Mouse (Mus musculus) retina, embryonic 14.5 days (tissue): Measurements from ENCODE around the gene Dppa3.

ENCODE experiments used
- DNase-seq: peaks from one replicate; pipeline ENCODE4 v3.0.0-alpha.2; 2015; ENCODE audit warnings: low spot score

The Dppa3 gene

DNA sequence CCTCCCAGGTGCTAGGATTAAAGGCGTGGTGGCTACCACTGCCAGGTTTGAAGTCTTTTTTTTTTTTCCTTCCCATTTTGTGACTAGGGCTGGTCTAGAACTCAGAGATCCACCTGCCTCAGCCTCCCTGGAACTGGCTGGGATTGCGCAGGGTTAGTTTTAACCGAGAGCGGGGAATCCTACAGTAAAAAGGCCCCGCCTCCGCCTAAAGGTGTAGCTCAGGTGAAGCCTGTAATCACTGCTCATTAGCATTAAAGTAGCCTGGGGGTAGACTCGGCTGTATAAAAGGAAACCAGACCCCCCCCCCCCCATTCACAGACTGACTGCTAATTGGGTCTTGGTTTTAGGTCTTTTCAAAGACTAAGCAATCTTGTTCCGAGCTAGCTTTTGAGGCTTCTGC is at the start of gene Dppa3:
TSS of gene Dppa3 (plus strand) at position 301 of the 400 bp plus-strand sequence.
- DNase-seq = no peak

DNA sequence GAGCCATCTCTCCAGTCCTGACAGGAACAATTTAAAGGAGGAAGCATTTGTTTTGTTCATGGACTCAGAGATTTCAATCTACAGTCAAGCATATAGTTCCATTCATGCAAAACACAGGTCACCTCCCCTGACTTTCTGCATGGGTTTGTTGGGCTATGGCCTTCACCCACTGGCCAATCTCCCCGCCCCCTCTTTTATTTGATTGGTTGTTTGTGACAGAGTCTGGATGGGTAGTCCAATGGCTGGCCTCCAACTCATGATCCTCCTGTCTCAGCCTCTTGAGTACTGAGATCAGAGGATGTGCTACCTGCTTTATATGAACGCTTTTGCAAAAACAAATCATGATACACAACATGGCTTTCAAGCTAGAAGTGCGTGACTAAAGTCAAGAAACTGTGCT is 49.2 kb upstream of the Dppa3 start:
- no peak for DNase-seq

DNA sequence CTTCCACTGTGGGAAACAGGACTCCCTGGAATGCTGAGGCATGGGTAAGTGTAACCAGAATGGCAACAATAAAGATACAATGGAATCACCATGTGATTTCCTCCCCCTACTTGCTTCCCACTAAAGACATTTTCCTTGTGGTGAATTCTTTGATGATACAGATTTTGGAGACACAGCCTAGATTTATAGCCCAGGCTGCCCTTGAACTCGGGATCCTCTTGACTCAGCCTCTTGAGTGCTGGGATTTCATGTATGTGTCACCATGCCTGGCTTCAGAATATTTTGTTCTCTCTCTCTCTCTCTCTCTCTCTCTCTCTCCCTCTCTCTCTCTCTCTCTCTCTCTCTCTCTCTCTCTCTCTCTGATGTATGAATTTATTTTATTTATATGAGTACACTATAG is 47.1 kb upstream of the Dppa3 start:
- no peak for DNase-seq

DNA sequence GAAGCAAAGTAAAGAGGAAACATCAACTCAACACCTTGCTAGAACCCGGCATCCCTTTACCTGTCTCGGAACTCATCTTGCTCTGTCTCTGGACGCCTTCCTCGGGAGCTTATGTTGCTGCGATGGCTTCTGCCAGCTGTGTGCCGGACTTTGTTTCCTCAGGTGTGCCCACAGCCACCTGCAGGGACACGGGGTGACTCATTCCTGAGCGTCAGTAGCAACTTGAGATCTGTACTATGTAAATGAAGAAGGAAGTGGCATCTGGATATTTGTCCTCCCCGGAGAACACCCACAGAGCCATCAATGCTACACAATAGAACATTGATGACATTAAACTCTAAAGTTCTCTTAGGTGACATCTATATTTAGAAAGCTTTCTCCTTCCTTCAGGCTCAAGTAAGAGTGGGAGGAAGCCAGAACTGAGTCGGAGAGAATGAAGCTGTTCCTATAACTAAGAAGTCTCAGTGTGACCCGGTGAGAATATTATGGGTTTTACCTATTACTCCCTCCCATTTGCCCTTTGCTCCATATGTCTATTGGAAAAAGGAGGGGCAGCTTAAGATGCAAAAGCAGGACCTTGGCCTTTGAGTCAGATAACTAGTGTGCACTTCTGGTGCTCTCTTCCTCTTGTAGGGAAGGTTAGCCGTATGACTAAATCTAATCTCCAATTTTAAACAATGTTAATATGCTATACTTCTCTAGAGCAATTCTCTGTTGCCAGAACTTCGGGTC is 35.0 kb upstream of the Dppa3 start:
- DNase-seq = no peak

DNA sequence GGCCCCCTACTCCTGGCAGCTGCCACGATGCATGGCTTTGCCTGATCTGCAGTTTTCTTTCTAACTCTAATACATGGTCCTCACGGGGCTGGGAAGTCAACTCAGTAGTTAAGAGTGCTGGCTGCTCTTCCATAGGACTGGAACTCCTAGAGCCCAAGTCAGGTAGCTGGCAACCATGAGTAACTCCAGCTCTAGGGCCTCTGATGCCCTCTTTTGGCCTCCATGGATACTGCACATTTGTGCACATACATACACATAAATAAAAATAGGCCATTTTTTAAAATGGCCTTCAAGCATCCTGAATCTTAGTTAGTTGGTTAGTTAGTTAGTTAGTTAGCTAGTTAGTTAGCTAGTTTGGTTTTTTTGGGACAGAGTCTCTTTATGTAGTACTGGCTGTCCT is 33.3 kb upstream of the Dppa3 start:
- DNase-seq = no peak

DNA sequence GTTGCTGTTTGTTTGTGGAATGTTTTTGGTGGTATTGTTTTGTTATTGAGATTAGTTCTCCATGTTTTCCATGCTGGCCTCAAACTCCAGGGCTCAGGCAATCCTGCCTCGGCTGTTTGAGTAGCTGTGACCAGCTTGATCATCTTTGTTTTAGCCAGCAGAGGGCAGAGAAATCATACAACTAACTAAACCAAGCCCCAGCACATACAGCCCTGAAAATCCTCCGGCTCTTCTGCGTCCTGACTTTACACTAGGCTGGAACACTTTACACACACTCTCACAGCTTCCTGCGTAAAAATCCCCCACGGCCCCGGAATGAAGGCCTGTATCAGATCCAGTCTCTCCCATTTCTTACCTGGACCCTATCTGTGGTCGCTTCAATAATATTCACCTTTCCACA is 30.6 kb upstream of the Dppa3 start:
- peak; percentile 38 for DNase-seq

DNA sequence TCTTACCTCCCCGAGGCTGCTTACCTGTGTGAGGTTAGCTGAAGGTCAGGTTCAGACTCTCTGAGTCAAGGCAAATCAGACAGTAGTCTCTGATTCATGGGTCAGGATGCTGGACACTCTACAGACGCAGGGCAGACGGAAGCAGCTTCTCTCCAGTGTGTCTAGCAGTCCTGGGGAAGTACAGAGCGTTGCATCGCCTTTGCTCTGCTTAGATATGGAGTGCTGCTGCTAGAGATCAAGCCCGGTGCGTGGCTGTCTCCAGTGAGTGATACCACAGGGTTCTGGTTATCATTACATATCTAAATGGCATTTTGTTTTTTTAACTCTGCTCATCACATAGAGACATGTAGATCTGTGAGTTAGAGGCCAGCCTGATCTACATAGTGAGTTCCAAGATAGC is 29.6 kb upstream of the Dppa3 start:
- DNase-seq = no peak

DNA sequence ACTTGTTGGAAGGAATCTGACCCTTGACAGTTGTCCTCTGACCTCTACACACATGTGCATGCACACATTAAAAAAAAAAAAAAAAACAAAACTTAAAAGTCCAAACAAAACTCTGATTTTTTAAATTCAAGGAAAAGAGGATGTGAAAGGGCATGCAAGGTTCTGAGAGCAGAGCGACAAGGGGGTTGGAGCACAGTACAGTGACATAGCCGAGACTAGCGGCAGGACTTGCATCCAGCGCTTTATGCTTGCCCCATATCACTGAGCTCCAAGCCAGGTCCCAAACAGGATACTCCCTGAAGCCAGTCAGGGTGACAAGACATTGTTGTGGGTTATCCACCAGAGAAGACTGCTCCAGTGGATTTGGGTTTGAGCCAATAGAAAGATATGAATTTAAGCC is 28.2 kb upstream of the Dppa3 start:
- DNase-seq = no peak

DNA sequence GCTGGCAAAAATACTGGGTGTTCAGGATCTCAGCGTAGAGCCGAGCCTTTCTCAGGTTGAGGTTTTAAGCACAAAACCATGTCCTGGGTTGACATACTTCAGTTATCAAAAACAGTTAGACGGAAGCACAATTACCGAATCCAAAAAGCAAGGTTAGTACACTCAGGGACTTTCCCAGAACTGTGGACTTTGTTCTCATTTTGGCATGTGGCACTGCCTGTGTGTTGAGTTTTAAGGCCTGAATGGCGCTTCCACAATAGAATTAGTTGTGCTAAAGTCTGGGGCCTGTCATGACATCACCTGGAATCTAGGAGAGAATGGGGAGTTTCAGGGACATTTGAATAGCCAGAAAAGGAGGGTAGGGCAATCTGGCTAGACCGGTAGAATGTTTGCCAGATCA is 27.8 kb upstream of the Dppa3 start:
- no peak for DNase-seq

DNA sequence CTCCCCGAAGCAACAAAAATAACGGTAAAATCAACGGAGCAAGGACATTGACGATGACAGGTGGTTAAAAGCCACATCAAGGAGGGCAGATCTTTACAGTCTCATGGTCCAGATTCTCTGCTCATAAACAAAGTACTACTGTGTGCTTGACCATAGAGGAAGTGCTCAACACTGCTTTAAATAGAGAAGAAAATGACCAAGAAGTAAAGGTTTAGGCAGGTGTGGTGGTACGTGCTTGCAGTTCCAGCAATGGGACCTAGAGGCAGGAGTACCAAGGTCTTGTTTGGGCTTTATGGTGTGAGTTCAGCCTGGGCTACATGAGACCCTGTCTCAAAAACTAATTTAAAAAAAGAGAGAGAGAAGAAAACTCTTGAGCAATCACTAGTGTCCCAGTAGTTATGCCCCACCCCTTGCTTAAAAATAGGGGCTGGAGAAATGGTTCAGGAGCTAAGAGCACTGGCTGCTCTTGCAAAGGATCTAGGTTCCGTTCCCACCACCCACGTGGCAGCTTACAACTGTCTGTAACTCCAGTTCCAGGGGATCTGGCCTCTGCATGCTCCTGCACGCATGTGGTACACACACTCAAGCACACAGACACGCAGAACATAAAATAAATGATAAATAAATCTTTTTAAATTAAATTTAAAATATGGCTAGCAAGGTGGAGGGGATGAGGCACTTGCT is 27.0 kb upstream of the Dppa3 start:
- DNase-seq = no peak

DNA sequence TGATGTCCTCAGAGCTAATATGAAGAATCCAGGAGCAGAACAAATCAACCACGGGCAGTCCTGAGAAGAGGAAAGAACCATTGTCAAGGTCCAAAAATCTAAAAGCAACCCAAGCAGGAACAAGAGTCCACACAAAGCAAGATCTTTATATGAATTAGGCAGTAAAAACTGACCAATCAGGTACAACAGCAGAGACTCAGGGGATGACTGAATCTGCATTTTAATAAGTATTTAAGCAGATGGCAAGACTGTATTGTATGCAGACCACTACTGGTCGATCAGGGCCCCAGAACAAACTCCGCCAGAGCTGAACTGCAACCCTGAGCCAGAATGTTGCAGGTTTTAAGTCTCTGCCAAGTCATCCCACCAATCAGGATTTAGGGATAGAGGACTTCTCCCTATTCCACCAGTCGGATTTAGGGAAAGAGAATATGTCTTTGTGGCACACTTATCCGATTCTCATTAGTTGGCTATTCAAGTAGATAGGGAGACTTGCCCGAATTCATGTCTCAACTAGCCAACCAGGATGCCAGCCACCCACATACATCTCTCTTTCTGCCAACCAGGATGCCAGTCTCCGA is 26.1 kb upstream of the Dppa3 start:
- no peak for DNase-seq

DNA sequence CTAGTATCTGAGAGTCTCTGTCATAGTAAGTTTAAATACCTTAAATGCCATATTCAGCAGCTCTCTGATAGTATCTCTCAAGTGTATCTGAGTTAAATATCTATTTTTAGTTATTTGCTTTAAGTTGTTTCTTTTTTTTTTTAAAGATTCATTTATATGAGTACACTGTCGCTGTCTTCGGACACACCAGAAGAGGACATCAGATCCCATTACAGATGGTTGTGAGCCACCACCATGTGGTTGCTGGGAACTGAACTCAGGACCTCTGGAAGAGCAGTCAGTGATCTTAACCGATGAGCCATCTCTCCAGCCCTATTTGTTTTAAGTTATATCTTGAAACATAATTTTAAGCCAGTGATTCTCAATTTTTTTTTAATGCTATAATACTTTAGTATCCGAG is 25.2 kb upstream of the Dppa3 start:
- no peak for DNase-seq

DNA sequence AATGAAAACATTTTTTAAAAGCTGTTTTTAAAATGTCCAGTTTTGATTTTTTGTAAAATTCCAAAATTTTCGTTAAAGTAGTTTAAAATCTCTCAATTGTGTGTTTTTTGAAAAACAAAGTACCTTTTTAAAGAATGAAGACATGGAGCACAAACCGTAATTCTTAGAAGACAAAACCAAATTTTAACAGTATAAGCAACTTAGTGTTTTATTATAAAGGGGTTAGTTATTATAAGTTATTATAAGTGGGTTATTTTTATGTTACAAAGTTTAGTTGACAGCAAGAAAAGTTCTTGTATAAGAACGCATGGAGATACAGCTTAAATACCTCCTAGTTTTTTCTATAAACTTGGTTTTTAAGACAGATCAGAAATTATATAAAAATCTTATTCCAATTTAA is 24.6 kb upstream of the Dppa3 start:
- DNase-seq = no peak

DNA sequence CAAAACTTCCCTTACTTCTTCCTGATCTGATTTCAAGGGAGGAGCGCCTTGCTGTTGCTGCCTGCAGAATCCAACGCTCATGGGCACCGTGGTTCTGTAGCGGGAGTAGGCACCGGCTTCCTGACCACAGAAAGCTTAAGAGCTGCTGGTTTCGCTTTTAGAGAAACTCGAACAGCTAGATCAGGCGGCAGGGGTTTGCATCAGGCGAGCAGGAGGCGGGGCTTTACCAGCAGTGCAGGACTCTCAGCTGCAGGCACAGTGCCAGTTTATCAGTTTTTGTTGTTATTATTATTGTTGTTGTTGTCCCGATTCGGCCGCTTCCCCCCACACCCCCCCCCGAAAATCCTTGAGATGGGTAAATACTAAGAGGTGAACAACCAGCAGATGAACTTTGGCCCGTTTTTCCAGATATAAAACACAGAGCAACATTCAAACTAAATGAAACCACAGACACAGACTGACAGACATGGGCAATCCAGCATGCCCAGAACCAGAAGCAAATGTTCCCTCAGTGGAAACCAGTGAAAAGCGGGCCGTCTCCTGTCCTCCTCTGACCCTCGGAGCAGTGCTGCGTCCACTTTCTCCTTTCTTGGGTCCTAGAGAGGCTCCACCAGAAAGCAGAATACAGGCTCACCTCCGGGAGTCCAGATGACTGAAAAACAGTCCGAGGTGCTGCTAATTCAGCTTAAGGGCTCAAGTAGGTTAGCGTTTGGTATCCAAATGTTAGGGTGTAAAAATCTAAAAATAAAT is 23.8 kb upstream of the Dppa3 start, which contains the start of gene Apobec1:
TSS of gene Apobec1 (minus strand) at position 203 of the 750 bp plus-strand sequence.
- DNase-seq = peak; percentile 68

DNA sequence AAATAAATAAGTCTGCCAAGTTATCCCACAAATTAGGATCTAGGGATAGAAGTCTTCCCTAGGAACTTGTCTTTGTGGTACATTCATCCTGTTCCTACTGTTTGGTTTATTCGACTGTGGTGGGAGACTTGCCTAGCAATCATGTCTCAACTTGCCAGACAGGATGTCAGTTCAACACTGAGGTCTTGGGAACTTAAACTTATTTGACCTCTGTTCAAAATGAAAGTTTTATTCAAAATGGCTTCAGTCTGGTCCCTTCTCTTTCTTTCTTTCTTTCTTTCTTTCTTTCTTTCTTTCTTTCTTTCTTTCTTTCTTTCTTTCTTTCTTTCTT is 23.3 kb upstream of the Dppa3 start:
- no peak for DNase-seq

DNA sequence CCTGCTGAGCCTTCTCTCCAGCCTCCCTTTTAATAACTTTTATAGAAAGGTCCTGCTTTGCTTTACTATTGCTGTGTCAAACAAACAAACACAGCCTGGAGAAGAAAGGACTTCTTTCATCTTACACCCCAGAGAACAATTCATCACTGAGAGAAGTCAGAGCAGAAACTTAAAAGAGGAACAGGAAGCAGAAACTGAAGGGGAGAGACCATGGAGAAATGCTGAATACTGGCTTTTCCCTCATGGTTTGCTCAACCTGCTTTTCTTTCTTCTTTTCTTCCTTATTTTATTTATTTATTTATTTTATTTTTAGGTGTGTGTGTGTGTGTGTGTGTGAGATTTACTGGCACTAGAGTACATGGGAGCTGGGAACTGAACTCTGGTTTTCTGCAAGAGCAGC is 21.9 kb upstream of the Dppa3 start:
- no peak for DNase-seq

DNA sequence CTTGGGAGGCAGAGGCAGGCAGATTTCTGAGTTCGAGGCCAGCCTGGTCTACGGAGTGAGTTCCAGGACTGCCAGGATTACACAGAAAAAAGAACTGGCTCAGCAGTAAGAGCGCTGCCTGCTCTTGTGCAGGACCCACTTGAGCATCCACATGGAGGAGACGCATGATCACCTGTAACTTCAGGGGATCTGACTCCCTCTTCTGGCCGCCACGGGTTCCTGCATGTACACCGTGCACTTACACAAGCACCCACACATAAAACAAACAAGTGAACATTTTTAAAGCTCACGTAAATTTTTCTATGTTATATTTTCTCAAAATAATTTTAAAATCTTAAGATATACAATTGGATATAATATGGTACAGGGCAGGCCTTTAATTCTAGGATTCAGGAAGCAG is 20.7 kb upstream of the Dppa3 start:
- DNase-seq = no peak

DNA sequence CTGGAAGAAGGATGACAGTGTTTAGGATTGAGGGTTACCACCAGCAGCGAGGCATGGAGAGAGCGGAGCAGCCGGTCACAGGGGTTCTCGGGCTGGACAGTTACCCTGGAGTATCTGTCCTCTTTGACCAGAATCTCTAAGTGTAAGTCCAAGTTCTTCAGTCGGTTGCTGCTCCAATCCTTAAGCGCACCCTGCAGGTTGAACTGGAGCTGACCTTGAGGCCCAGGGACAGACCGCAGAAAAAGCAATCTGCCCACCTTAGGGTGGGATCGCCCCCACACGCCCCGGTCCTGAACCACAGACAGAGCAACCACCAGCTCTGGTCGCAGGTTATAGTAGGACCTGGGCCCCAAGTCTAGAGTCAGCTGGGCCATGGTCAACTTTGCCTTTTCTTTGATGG is 19.5 kb upstream of the Dppa3 start:
- DNase-seq = no peak

DNA sequence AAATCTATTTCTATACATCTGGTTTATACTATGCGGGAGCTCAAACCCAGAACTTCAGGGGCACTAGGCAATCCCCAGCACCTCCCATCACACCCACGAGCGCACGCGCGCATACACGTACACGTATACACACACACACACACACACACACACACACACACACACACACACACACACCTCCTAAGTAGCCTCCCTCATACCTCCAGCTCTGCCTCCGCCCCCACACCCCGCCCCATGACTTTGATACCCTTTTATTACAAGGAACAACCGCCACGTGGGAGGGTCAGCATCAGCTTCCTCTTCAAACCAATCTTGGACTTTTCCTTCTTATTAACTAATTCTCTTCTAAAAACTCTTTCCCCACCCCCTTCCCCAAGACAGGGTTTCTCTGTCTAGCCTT is 18.5 kb upstream of the Dppa3 start:
- no peak for DNase-seq

DNA sequence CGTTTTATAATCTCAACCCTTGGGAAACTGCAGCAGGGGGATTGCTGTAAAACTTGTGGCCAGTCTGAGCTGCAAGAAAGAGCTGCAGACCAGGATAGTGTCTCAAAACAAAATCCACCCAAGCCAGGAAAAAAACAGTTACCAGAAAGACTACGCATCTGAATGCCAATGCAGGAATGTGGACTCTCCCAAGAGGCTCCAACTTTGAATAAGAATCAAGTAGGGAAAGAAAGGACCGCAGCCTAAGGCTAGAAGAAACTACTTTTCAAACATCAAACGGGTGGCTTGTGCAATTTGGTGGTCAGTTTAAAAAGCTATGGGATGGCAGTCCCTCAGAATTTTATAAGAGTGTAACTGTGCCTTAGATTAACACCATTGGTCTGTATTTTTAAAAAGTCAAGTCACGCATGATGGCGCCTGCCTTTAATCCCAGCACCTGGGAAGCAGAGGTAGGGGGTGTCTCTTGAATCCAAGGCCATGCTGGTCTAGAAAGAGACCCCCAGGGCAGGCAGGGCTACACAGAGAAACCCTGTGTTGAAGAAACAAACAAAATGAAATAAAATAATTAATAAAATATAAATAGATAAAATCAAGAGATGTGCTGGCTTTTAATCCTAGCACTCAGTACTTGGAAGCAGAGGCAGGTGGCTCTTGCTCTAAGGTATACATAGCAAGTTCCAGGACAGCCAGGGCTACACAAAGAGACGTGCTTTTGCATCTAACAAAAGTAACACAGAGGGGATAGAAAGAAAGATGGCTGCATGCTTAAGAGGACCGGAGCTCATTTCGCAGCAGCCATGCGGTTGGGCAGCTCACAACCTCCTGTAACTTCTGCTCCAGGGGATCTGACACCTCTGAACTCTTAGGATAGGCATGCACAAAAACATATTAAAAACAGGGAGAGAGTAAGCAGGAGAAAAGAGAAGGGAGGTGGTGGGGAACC is 17.5 kb upstream of the Dppa3 start:
- DNase-seq = no peak

DNA sequence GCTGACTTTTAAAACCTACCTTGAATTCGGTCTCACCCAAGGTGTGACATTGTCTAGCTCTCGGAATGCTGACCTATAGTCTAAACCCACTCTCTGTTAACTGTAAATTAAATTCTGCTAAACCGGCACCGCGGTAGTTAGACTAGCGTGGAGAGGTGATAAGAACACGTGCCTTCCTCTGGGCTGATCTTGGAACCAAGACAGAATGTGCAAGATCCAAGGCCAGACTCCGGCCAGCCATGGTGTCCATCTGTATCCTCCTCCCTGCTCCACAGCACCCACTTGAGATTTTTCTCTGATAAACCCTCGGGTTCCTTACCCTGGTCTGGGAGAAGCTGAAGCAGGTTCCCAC is 16.9 kb upstream of the Dppa3 start:
- DNase-seq = no peak

DNA sequence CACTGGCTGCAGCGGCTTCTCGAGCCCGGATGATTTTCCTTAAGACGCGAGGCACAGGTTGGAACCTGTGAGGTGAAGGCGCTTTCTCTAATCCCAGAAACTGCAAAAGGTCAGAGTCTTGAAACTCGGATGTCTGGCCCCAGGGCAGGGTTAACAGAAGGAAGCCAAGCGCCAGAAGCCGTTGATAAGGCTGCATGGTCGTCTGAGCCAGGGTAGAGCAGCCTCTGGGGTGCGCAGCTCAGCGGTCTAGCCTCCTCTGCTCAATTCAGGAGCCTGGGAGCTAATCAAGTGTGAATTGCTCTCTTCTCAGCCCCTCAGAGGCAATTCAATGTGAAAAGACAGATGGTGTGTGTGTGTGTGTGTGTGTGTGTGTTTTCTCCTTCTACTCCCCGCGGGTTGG is 16.4 kb upstream of the Dppa3 start, which contains the start of gene Gdf3:
TSS of gene Gdf3 (minus strand) at position 317 of the 400 bp plus-strand sequence.
- DNase-seq = no peak
